Mouse (Mus musculus): ENCODE measurements around the gene Sfxn4.
A peak's percentile ranks its signal among the peaks of the same experiment; 100 is the strongest.
"Not testable (repeated sequence)": the region's sequence is repeated elsewhere in the genome, so short reads cannot be mapped to it uniquely, and the experiment has no call there.

Sfxn4 gene

GRCm38 (mm10) chr19:60860868-60861700 lies at the start of gene Sfxn4:
Gene Sfxn4, minus strand, starts transcription at chr19:60861479.
- peak; percentile 86 to 87 for DNase-seq

- no peak for DNase-seq
Measured at GRCm38 (mm10) chr19:60910304-60910703, 49.0 kb upstream of the Sfxn4 start.

- no peak for DNase-seq
Measured at GRCm38 (mm10) chr19:60905477-60905876, 44.2 kb upstream of the Sfxn4 start.

GRCm38 (mm10) chr19:60903971-60904370 lies 42.7 kb upstream of the Sfxn4 start:
- DNase-seq = no peak

GRCm38 (mm10) chr19:60903139-60903538 lies 41.9 kb upstream of the Sfxn4 start:
- no peak for DNase-seq

- no peak for DNase-seq
Measured at GRCm38 (mm10) chr19:60895251-60895880, 34.1 kb upstream of the Sfxn4 start.

- peak; percentile 77 to 79 for DNase-seq
Measured at GRCm38 (mm10) chr19:60891934-60892547, 30.8 kb upstream of the Sfxn4 start.

GRCm38 (mm10) chr19:60891123-60891470 lies 29.8 kb upstream of the Sfxn4 start:
- peak in 1 of 2 experiments; percentile 22 for DNase-seq

- DNase-seq = peak; percentile 58 to 65
Measured at GRCm38 (mm10) chr19:60890391-60891122, 29.3 kb upstream of the Sfxn4 start.

- DNase-seq = peak; percentile 96 to 97
Measured at GRCm38 (mm10) chr19:60889714-60890315, 28.5 kb upstream of the Sfxn4 start, which contains the start of gene Grk5. Gene Grk5, plus strand, starts transcription at chr19:60889749.

- peak in 1 of 2 experiments; percentile 24 for DNase-seq
Measured at GRCm38 (mm10) chr19:60889101-60889713, 27.9 kb upstream of the Sfxn4 start.

GRCm38 (mm10) chr19:60887637-60888036 lies 26.4 kb upstream of the Sfxn4 start:
- DNase-seq = no peak

GRCm38 (mm10) chr19:60883129-60883528 lies 21.9 kb upstream of the Sfxn4 start:
- DNase-seq = peak in 1 of 2 experiments; percentile 45

- peak; percentile 92 to 93 for DNase-seq
Measured at GRCm38 (mm10) chr19:60874064-60874694, 12.9 kb upstream of the Sfxn4 start, which contains the start of gene Prdx3. Gene Prdx3, minus strand, starts transcription at chr19:60874556.

- DNase-seq = no peak
Measured at GRCm38 (mm10) chr19:60873501-60873900, 12.2 kb upstream of the Sfxn4 start.

GRCm38 (mm10) chr19:60872272-60872671 lies 11.0 kb upstream of the Sfxn4 start:
- DNase-seq = no peak

GRCm38 (mm10) chr19:60871366-60871765 lies 10.1 kb upstream of the Sfxn4 start:
- DNase-seq = no peak

- DNase-seq = no peak
Measured at GRCm38 (mm10) chr19:60870489-60870888, 9.2 kb upstream of the Sfxn4 start.

GRCm38 (mm10) chr19:60866169-60866568 lies 4.9 kb upstream of the Sfxn4 start:
- DNase-seq = not testable (repeated sequence)

GRCm38 (mm10) chr19:60845731-60846130 lies 15.5 kb downstream of the Sfxn4 start:
- DNase-seq = no peak

- DNase-seq = no peak
Measured at GRCm38 (mm10) chr19:60843324-60843723, 18.0 kb downstream of the Sfxn4 start.
